Mouse (Mus musculus) embryonic facial prominence, embryonic 15.5 days (tissue): Measurements from ENCODE around the gene Steap1. TPM values are rescaled to one million over a fixed set of nuclear protein-coding genes. Genes with fewer than 3 reads are reported as not detected.
A peak's percentile ranks its signal among the peaks of the same experiment; 100 is the strongest.

Experiments used
- ATAC-seq: fragments of 200-750 bp; cut with Nextera tagmentation; 2 replicates; pipeline ENCODE4 v1.8.0; 2017; ENCODE audit warnings: low read depth, moderate TSS enrichment; ENCODE audit not compliant: insufficient number of reproducible peaks, low FRiP score, low TSS enrichment
- H3K27ac ChIP-seq: fragments of 300-500 bp; sonication (generic); replicated peaks from 2 replicates; pipeline ENCODE4 v1.5.1; 2015; ENCODE audit warnings: mild to moderate bottlenecking, inconsistent platforms
- H3K27me3 ChIP-seq: fragments of 300-500 bp; sonication (generic); 2 replicates; pipeline ENCODE4 v1.6.1; 2015; ENCODE audit warnings: inconsistent platforms
- H3K36me3 ChIP-seq: fragments of 300-500 bp; sonication (generic); 2 replicates; pipeline ENCODE4 v1.6.1; 2015; ENCODE audit warnings: mild to moderate bottlenecking, inconsistent platforms
- H3K4me1 ChIP-seq: fragments of 300-500 bp; sonication (generic); 2 replicates; pipeline ENCODE4 v1.6.1; 2015; ENCODE audit warnings: inconsistent platforms
- H3K4me2 ChIP-seq: fragments of 300-500 bp; sonication (generic); replicated peaks from 2 replicates; pipeline ENCODE4 v1.6.1; 2015; ENCODE audit warnings: mild to moderate bottlenecking, inconsistent platforms
- H3K4me3 ChIP-seq: fragments of 300-500 bp; sonication (generic); replicated peaks from 2 replicates; pipeline ENCODE4 v1.5.1; 2015; ENCODE audit warnings: mild to moderate bottlenecking, inconsistent platforms
- H3K9ac ChIP-seq: fragments of 300-500 bp; sonication (generic); 2 replicates; pipeline ENCODE4 v1.6.1; 2015; ENCODE audit warnings: inconsistent platforms
- H3K9me3 ChIP-seq: fragments of 300-500 bp; sonication (generic); replicated peaks from 2 replicates; pipeline ENCODE4 v1.6.1; 2016; ENCODE audit warnings: inconsistent platforms
- WGBS: fragments of 180-500 bp; shearing (Covaris S2); methylation state at CpG from one replicate; pipeline ENCODE4 v1.1.7; 2015; 5-methylcytosine and 5-hydroxymethylcytosine counted together
- polyA plus RNA-seq: library from polyadenylated mRNA; unstranded; fragments of >200 nt; fragmentation: Nextera tagmentation; extraction: Ambion mirVana; gene quantifications from 2 replicates; pipeline ENCODE4 v1.2.1, GENCODE M21; 2015

Steap1 gene
- polyA plus RNA-seq, 1 experiment from 2014 or later = 6.7 TPM

DNA sequence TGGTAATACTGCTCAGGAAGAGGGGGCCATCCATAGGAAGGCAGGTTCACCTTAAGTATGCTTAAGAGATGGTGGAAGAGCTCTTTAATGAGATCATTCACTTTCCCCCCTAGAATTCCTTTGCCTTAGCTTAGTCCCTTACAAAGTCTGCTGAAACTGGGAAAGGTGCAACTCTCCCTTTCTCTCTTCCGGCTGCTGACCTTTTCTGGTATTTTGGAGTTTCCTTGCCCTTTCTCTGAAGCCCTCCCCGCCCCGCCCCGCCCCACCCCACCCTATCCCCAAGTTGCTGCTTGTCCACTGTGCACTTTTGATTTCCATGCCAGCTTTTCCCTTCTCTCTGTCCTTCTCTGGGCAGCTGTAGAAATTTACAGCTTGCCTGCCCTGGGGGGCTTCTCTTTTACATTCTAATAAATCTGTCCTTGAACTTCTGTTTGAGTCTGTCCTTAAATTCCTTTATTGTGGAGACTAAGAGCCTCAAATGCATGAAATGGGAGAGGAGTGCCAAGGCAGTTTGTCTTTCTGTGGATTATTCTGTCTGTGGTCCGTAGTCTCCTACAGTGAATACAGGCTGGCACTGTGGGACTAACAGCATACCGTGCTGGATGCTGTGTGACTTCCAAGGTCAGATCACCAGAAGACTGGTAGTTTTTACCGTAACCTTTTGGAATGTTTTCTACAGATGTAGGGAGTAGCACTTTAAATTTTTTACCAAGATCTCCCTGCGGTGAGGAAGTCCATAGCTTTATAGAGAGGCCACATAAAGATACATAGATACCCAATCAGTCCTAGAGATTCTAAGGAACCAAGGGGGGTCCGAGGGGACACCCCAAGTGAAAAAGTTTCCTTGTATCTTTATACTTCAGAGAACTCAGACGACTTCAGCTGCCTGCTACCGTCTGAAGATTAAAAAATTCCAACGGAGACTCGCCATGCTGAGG, 41.5 kb downstream of the Steap1 start:
- no peaks in the 10 kb centered on the region for H3K36me3 ChIP-seq
- H3K9ac ChIP-seq = no peak overlapping the region
- H3K4me3 ChIP-seq = no peak overlapping the region
- H3K27me3 ChIP-seq = no peaks in the 10 kb centered on the region
- H3K4me1 ChIP-seq = no peaks in the 10 kb centered on the region
- 56% methylated on average over 13 of the region's 13 CpGs for WGBS
- H3K27ac ChIP-seq = no peak overlapping the region
- no peak overlapping the region for H3K4me2 ChIP-seq
- H3K9me3 ChIP-seq = no peaks in the 10 kb centered on the region
- ATAC-seq = no peak

DNA sequence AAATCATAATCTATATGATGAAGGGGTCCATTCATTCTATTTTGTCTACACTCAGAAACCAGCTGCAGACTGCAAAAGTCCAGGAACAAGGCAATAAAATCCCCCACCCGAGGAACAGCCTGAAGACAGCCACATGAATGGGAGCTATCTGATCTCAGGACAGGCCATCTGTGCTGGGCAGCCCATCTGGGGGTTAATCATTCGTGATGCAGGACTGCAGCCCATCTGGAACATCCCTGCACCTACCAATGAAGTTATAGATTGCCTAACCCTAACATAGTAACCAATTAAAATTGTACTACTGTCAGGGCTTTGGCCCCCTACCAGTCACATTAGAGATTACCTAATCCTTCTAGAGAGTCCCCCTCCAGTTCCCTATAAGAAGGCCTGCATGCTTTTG, 44.1 kb downstream of the Steap1 start:
- H3K9me3 ChIP-seq = no peaks in the 10 kb centered on the region
- no peak overlapping the region for H3K4me2 ChIP-seq
- WGBS = 55% methylated on average over 2 of the region's 2 CpGs
- no peaks in the 10 kb centered on the region for H3K36me3 ChIP-seq
- no peak overlapping the region for H3K4me3 ChIP-seq
- no peak overlapping the region for H3K9ac ChIP-seq
- no peak overlapping the region for H3K27ac ChIP-seq
- ATAC-seq = no peak
- no peaks in the 10 kb centered on the region for H3K4me1 ChIP-seq
- no peaks in the 10 kb centered on the region for H3K27me3 ChIP-seq

DNA sequence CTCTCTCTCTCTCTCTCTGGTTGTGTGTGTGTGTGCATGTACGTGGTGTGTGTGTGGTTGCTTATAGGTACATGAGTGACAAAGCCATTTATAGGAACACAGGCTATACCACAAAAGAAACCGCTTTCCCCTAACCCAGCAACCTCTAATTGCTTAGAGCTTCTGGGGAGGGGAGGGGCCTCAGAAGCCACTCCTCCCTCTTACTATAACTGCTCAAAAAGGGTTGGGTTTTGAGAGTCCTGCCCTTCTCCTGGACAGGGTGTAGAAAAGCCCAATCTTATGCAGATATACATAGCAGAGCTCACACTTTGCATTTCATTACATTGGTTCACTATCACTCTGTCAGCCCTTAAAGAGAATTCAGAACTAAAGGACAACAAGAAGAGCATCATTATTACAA, 48.7 kb downstream of the Steap1 start:
- Histone ChIP-seq H3K4me2 (no peak overlapping the region), H3K36me3 (no peaks in the 10 kb centered on the region), H3K4me1 (no peaks in the 10 kb centered on the region), H3K9ac (no peak overlapping the region), H3K27ac (no peak overlapping the region), H3K4me3 (no peak overlapping the region), H3K27me3 (no peaks in the 10 kb centered on the region), H3K9me3 (no peaks in the 10 kb centered on the region)
- ATAC-seq = no peak
- 71% methylated on average over 2 of the region's 2 CpGs for WGBS

DNA sequence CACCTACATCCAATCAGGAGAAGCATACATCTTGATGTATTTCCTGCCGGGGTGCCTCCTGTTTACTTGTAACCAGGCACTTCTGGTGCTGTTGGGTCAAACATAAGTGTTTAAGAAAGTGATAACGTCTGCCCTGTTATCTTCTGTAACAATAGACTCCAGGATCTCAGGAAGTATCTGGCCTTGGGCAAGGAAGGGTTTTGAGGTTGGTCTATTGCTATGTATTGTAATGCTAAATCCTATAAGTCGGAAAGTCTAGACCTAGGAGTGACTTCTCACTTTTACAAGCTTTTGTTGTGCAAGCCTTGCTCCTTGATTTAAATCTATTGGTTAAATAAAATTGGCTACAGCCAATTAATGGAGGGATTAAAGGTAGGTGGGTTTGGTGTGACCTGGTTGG, 50.3 kb downstream of the Steap1 start:
- Histone ChIP-seq H3K27me3 (no peaks in the 10 kb centered on the region), H3K9me3 (no peaks in the 10 kb centered on the region), H3K4me1 (no peaks in the 10 kb centered on the region), H3K27ac (no peak overlapping the region), H3K4me3 (no peak overlapping the region), H3K36me3 (no peaks in the 10 kb centered on the region), H3K9ac (no peak overlapping the region), H3K4me2 (no peak overlapping the region)
- no peak for ATAC-seq
- WGBS = 65% methylated on average over 3 of the region's 3 CpGs

DNA sequence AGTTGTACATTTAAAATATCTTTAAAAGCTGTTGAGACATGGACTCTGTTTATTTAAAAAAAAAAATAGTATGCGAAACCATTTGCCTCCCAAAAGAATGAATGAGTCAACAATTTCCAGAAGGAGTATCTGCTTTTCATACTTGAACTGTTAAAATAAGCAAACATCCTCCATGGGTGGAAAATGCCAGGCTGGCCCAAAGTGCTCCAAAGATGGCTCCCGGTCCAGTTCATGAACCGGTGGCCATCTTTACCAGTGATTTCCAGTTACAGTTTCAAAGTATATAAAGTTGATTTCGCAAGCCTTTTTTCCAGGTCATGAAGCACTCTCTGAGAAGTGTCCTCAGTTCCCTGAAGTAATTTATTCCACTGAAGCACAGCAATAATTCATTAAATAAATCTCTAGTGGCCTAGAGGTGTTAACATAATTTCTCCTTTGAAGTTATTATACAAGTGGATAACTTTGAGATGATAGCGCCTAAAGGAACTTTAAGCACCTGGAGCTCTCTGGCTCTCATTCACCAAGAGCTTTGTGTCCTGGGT, 53.7 kb downstream of the Steap1 start:
- Histone ChIP-seq H3K27me3 (no peaks in the 10 kb centered on the region), H3K27ac (no peak overlapping the region), H3K4me3 (no peak overlapping the region), H3K4me2 (no peak overlapping the region), H3K9ac (no peak overlapping the region), H3K36me3 (no peaks in the 10 kb centered on the region), H3K4me1 (no peaks in the 10 kb centered on the region), H3K9me3 (no peaks in the 10 kb centered on the region)
- WGBS = 86% methylated on average over 5 of the region's 5 CpGs
- no peak for ATAC-seq

DNA sequence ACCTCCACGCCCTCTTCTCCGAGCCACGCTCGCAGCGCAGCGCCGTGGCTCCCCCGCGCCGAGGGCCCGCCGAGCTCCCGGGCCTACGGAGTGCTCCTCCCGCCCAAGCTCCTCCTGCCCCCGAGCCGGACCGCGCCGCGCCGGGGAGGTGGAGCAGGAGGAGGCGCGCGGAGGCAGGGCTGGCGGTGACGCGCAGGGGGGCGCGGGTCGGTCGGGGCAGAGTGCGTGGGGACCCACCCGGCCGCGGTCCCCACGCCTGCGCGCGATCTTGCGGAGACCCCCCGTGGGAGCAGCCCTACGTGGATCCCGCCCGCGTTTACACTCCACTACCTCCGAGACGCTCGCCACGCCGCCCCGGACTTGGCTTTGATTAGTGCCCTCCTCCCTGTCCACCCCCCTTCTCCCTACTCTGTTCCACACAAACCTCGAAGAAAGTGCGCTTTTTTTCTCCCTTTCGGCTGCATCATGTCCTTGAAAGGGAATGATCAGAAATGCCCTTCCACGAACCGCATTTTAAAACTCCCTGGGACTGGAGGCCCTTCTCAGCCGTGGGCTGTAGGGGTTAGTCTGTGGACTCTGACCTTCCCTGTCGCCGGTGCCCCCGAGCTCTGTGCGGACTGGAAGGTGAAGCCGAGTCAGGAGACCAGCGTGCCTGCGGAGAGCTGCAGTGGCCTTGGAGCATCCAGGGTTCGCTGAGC, 55.0 kb downstream of the Steap1 start, which contains the start of gene Steap2:
Steap2 (minus strand) TSS at position 623 of the 698 bp plus-strand sequence.
- ATAC-seq = peak; percentile 91
- Histone ChIP-seq H3K4me1 (no peaks in the 10 kb centered on the region), H3K4me2 (peak within 1 kb of the TSS; percentile 82), H3K4me3 (peak within 1 kb of the TSS; percentile 75), H3K9ac (peak within 1 kb of the TSS; percentile 66), H3K36me3 (no peaks in the 10 kb centered on the region), H3K27me3 (no peaks in the 10 kb centered on the region), H3K27ac (peak within 1 kb of the TSS; percentile 58), H3K9me3 (no peaks in the 10 kb centered on the region)
- WGBS = under 1% methylated on average over 59 of the region's 66 CpGs

DNA sequence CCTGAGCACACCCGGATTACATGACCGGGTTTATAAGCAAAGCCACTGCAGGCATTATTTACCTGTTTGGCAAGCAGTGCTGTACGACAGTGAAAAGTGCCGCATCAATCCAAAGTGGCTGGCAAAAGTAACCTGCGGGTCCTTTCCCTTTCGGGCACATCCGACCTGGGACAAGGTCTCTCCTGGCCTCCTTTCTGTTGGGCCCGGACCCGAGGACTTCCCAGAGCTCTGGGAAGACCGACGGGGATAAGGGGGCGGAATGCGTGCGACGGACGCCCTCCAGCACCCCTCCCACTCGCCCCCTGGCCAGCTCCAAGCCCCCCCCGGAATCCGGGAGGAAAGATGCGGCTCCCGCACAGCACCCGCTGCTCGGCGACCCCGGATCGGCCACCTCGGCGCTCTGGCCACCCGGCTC, 55.6 kb downstream of the Steap1 start:
- H3K36me3 ChIP-seq = no peaks in the 10 kb centered on the region
- WGBS = 1% methylated on average over 29 of the region's 29 CpGs
- ATAC-seq = peak; percentile 55
- peak overlapping the region; percentile 82 for H3K4me2 ChIP-seq
- H3K9ac ChIP-seq = peak overlapping the region; percentile 66
- H3K4me1 ChIP-seq = no peaks in the 10 kb centered on the region
- no peaks in the 10 kb centered on the region for H3K9me3 ChIP-seq
- peak overlapping the region; percentile 58 for H3K27ac ChIP-seq
- H3K27me3 ChIP-seq = no peaks in the 10 kb centered on the region
- H3K4me3 ChIP-seq = peak overlapping the region; percentile 75

DNA sequence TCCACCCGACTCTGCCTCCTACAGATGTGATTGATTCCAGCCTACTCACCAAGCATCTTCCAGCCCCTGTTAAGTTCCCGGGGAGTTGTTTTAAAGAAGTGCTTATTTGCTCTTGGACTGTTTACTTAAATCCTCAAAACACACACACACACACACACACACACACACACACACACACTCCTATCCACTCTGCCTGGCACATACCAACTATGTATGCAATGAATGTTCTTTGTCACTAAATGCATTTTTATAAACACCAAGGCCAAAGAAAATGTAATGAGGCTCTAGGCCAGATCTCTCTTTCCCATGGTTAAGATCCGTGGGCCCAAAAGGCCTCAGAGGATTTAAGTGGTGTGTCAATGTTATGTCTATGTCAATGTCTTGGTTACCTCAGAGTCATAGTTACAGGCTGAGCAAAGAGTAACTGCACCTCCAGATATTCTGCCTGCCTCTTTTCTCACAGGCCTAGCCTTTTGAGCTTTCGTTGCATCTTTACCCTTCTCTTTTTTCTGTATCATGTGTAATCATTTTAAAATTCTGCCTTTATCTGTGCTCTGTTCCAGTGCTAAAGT, 56.9 kb downstream of the Steap1 start:
- Histone ChIP-seq H3K9ac (no peak overlapping the region), H3K4me2 (no peak overlapping the region), H3K27me3 (no peaks in the 10 kb centered on the region), H3K4me1 (no peaks in the 10 kb centered on the region), H3K9me3 (no peaks in the 10 kb centered on the region), H3K27ac (no peak overlapping the region), H3K36me3 (no peaks in the 10 kb centered on the region), H3K4me3 (no peak overlapping the region)
- WGBS = 45% methylated on average over 4 of the region's 4 CpGs
- ATAC-seq = no peak

DNA sequence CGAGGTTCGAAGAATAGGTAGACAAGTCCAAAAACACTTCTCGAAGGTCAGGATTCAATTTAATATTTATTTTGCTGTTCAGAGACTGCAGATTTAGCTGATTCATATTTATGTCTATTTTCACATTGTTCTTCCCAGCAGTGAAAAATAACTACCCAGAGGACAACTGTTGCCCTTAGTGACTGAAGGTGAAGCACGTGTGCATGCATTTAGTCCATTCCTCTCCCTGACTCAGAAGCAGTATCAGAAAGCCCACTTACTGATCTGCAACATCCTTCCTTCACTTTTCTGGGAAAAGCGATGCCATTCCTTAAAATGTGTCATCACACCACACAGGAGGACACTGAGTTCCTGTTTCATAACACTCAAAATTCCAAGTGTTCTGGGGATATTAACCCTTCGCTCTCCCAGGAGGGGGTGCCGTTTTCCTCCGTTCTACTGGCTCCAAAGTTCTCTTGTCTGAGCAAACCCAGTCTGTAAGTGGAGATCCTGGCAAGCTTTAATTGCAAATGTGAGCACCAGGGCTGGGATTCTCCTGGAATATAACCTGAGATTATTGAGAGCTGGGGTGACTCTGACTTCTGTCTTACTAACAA, 60.1 kb downstream of the Steap1 start:
- Histone ChIP-seq H3K4me2 (no peak overlapping the region), H3K4me1 (no peaks in the 10 kb centered on the region), H3K9me3 (no peaks in the 10 kb centered on the region), H3K27me3 (no peaks in the 10 kb centered on the region), H3K36me3 (no peaks in the 10 kb centered on the region), H3K9ac (no peak overlapping the region), H3K27ac (no peak overlapping the region), H3K4me3 (no peak overlapping the region)
- 72% methylated on average over 8 of the region's 8 CpGs for WGBS
- no peak for ATAC-seq

DNA sequence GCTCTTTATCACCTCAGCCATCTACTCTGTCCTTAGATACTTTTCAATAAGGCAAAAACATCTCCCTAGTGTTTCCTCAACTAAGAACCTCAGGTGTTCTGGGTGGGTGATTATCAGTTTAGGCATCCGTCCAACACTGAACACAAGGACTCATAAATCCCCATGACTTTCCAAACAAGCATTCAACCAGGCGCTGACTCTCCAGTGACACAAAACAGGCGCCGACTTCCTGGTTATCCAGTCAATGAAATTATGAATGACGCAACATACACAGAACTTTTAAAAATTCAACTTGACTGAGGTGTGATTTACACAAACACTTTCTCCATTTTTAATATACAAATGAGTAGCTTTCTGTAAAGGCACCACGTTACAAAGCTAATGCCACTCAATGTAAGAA, 60.9 kb downstream of the Steap1 start:
- Histone ChIP-seq H3K4me2 (no peak overlapping the region), H3K36me3 (no peaks in the 10 kb centered on the region), H3K9me3 (no peaks in the 10 kb centered on the region), H3K4me1 (no peaks in the 10 kb centered on the region), H3K4me3 (no peak overlapping the region), H3K27me3 (no peaks in the 10 kb centered on the region), H3K27ac (no peak overlapping the region), H3K9ac (no peak overlapping the region)
- 78% methylated on average over 6 of the region's 6 CpGs for WGBS
- no peak for ATAC-seq

DNA sequence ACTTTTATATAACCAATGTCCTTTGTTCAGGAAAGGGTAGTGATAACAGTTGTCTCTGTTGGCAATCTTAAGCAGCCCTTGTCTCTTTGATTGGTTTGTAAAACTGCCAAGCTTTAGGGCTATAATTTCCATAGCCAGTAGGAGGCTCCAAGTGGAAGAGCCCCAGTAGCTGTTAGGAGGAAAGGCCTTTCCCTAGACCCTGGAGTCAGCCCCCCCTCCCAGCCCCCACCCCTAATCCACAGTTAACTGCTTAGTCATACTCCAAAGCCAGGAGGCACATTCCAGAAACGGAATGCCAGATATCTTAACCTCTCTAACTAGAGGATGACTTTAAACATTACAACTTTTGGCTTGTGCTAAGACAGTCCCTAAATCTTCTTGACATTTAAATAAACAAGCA, 62.2 kb downstream of the Steap1 start:
- no peak for ATAC-seq
- WGBS = 3% methylated on average over 1 of the region's 1 CpGs

More for the DNA sequence above, 62.2 kb downstream of the Steap1 start:
- no peaks in the 10 kb centered on the region for H3K4me1 ChIP-seq
- no peak overlapping the region for H3K4me2 ChIP-seq
- H3K4me3 ChIP-seq = no peak overlapping the region
- H3K36me3 ChIP-seq = peaks cover under 1% of the 10 kb centered on the region; the same call in 1 of the 2 replicates
- H3K9ac ChIP-seq = no peak overlapping the region
- H3K27ac ChIP-seq = no peak overlapping the region
- no peaks in the 10 kb centered on the region for H3K27me3 ChIP-seq
- H3K9me3 ChIP-seq = no peaks in the 10 kb centered on the region
